Mouse (Mus musculus) embryonic facial prominence, embryonic 12.5 days (tissue): ENCODE data around the gene Notum. TPM values are rescaled to one million over a fixed set of nuclear protein-coding genes. Genes with fewer than 3 reads are reported as not detected.
"Not testable (repeated sequence)": the region's sequence is repeated elsewhere in the genome, so short reads cannot be mapped to it uniquely, and the experiment has no call there.

ENCODE experiments used
- ATAC-seq: fragments of 200-750 bp; cut with Nextera tagmentation; 2 replicates; pipeline ENCODE4 v1.8.0; 2017; ENCODE audit not compliant: insufficient number of reproducible peaks, insufficient read depth, low FRiP score, low TSS enrichment
- H3K27ac ChIP-seq: fragments of 300-500 bp; sonication (generic); 2 replicates; pipeline ENCODE4 v1.5.1; 2016; ENCODE audit warnings: mild to moderate bottlenecking
- H3K27me3 ChIP-seq: fragments of 300-500 bp; sonication (generic); 2 replicates; pipeline ENCODE4 v1.6.1; 2016; ENCODE audit warnings: mild to moderate bottlenecking, moderate library complexity
- H3K36me3 ChIP-seq: fragments of 300-500 bp; sonication (generic); 2 replicates; pipeline ENCODE4 v1.6.1; 2016; ENCODE audit warnings: mild to moderate bottlenecking
- H3K4me1 ChIP-seq: fragments of 300-500 bp; sonication (generic); 2 replicates; pipeline ENCODE4 v1.6.1; 2016
- H3K4me2 ChIP-seq: fragments of 300-500 bp; sonication (generic); replicated peaks from 2 replicates; pipeline ENCODE4 v1.6.1; 2016; ENCODE audit warnings: mild to moderate bottlenecking, moderate library complexity
- H3K4me3 ChIP-seq: fragments of 300-500 bp; sonication (generic); 2 replicates; pipeline ENCODE4 v1.5.1; 2016; ENCODE audit warnings: mild to moderate bottlenecking
- H3K9ac ChIP-seq: fragments of 300-500 bp; sonication (generic); 2 replicates; pipeline ENCODE4 v1.6.1; 2016; ENCODE audit warnings: mild to moderate bottlenecking, moderate library complexity
- H3K9me3 ChIP-seq: fragments of 300-500 bp; sonication (generic); 2 replicates; pipeline ENCODE4 v1.6.1; 2016; ENCODE audit warnings: mild to moderate bottlenecking, moderate library complexity
- WGBS: fragments of 180-500 bp; shearing (Covaris S2); methylation state at CpG from one replicate; pipeline ENCODE4 v1.1.7; 2016; 5-methylcytosine and 5-hydroxymethylcytosine counted together
- polyA plus RNA-seq: library from polyadenylated mRNA; unstranded; fragments of >200 nt; fragmentation: Nextera tagmentation; extraction: Ambion mirVana; gene quantifications from 2 replicates; pipeline ENCODE4 v1.2.1, GENCODE M21; 2016

Gene Notum
- polyA plus RNA-seq, 1 experiment from 2014 or later, result 6.3 TPM

- WGBS, result 18% methylated on average over 4 of the region's 4 CpGs
- Histone ChIP-seq H3K9me3 (no peaks in the 10 kb centered on the region), H3K9ac (no peak overlapping the region), H3K4me2 (no peak overlapping the region), H3K27ac (peak overlapping the region; percentile 68; the same call in 1 of the 2 replicates), H3K36me3 (peaks cover 46% of the 10 kb centered on the region), H3K4me1 (peaks cover 17% of the 10 kb centered on the region), H3K4me3 (no peak overlapping the region), H3K27me3 (no peaks in the 10 kb centered on the region)
- ATAC-seq, result no peak
Measured at GRCm38 (mm10) chr11:120695184-120695583, 34.2 kb upstream of the Notum start.

GRCm38 (mm10) chr11:120693461-120693860, 32.5 kb upstream of the Notum start:
- no peak overlapping the region for H3K4me2 ChIP-seq
- H3K4me3 ChIP-seq, result no peak overlapping the region
- H3K27me3 ChIP-seq, result no peaks in the 10 kb centered on the region
- H3K36me3 ChIP-seq, result peaks cover 51% of the 10 kb centered on the region
- no peak overlapping the region for H3K27ac ChIP-seq
- H3K4me1 ChIP-seq, result peaks cover 17% of the 10 kb centered on the region
- no peaks in the 10 kb centered on the region for H3K9me3 ChIP-seq
- ATAC-seq, result no peak
- no peak overlapping the region for H3K9ac ChIP-seq
- 71% methylated on average over 3 of the region's 3 CpGs for WGBS

- peaks cover 60% of the 10 kb centered on the region for H3K36me3 ChIP-seq
- ATAC-seq, result no peak
- WGBS, result 90% methylated on average over 4 of the region's 4 CpGs
Measured at GRCm38 (mm10) chr11:120692471-120693011, 31.6 kb upstream of the Notum start.

GRCm38 (mm10) chr11:120689365-120689764, 28.4 kb upstream of the Notum start:
- Histone ChIP-seq H3K27ac (no peak overlapping the region), H3K4me1 (no peaks in the 10 kb centered on the region; the same call in 1 of the 2 replicates), H3K9me3 (no peaks in the 10 kb centered on the region), H3K9ac (no peak overlapping the region), H3K27me3 (no peaks in the 10 kb centered on the region), H3K4me3 (no peak overlapping the region), H3K36me3 (peaks cover 52% of the 10 kb centered on the region), H3K4me2 (no peak overlapping the region)
- 87% methylated on average over 3 of the region's 3 CpGs for WGBS
- no peak for ATAC-seq

More at GRCm38 (mm10) chr11:120692471-120693011, 31.6 kb upstream of the Notum start:
- Histone ChIP-seq H3K4me2 (no peak overlapping the region), H3K27ac (no peak overlapping the region), H3K27me3 (no peaks in the 10 kb centered on the region), H3K9me3 (no peaks in the 10 kb centered on the region), H3K9ac (no peak overlapping the region), H3K4me3 (no peak overlapping the region), H3K4me1 (peaks cover 13% of the 10 kb centered on the region)

- no peaks in the 10 kb centered on the region for H3K27me3 ChIP-seq
- H3K4me1 ChIP-seq, result no peaks in the 10 kb centered on the region; the same call in 1 of the 2 replicates
- WGBS, result 64% methylated on average over 20 of the region's 20 CpGs
- no peak for ATAC-seq
- peaks cover 62% of the 10 kb centered on the region for H3K36me3 ChIP-seq
- H3K4me3 ChIP-seq, result no peak overlapping the region
- no peak overlapping the region for H3K4me2 ChIP-seq
- peak overlapping the region; percentile 59; the same call in 1 of the 2 replicates for H3K27ac ChIP-seq
- no peak overlapping the region for H3K9ac ChIP-seq
- no peaks in the 10 kb centered on the region for H3K9me3 ChIP-seq
Measured at GRCm38 (mm10) chr11:120686650-120687272, 25.8 kb upstream of the Notum start.

GRCm38 (mm10) chr11:120684660-120685059, 23.7 kb upstream of the Notum start:
- no peak overlapping the region for H3K4me2 ChIP-seq
- WGBS, result 76% methylated on average over 2 of the region's 2 CpGs
- no peaks in the 10 kb centered on the region for H3K9me3 ChIP-seq
- H3K4me1 ChIP-seq, result no peaks in the 10 kb centered on the region; the same call in 1 of the 2 replicates
- no peaks in the 10 kb centered on the region for H3K27me3 ChIP-seq
- H3K4me3 ChIP-seq, result no peak overlapping the region
- H3K27ac ChIP-seq, result no peak overlapping the region
- ATAC-seq, result no peak
- H3K36me3 ChIP-seq, result peaks cover 70% of the 10 kb centered on the region
- H3K9ac ChIP-seq, result no peak overlapping the region

GRCm38 (mm10) chr11:120684086-120684485, 23.1 kb upstream of the Notum start:
- Histone ChIP-seq H3K4me1 (no peaks in the 10 kb centered on the region; the same call in 1 of the 2 replicates), H3K27me3 (no peaks in the 10 kb centered on the region), H3K9ac (no peak overlapping the region), H3K4me2 (no peak overlapping the region), H3K4me3 (no peak overlapping the region), H3K9me3 (no peaks in the 10 kb centered on the region), H3K36me3 (peaks cover 70% of the 10 kb centered on the region), H3K27ac (no peak overlapping the region)
- 76% methylated on average over 2 of the region's 2 CpGs for WGBS
- no peak for ATAC-seq

GRCm38 (mm10) chr11:120683536-120683935, 22.6 kb upstream of the Notum start:
- Histone ChIP-seq H3K4me2 (no peak overlapping the region), H3K36me3 (peaks cover 68% of the 10 kb centered on the region), H3K27me3 (no peaks in the 10 kb centered on the region), H3K9me3 (no peaks in the 10 kb centered on the region), H3K4me3 (no peak overlapping the region), H3K4me1 (no peaks in the 10 kb centered on the region; the same call in 1 of the 2 replicates), H3K27ac (no peak overlapping the region), H3K9ac (no peak overlapping the region)
- 93% methylated on average over 3 of the region's 3 CpGs for WGBS
- no peak for ATAC-seq

GRCm38 (mm10) chr11:120682683-120683082, 21.7 kb upstream of the Notum start:
- H3K4me3 ChIP-seq, result no peak overlapping the region
- H3K27me3 ChIP-seq, result no peaks in the 10 kb centered on the region
- 92% methylated on average over 5 of the region's 5 CpGs for WGBS
- no peak overlapping the region for H3K27ac ChIP-seq
- H3K4me1 ChIP-seq, result no peaks in the 10 kb centered on the region; the same call in 1 of the 2 replicates
- H3K4me2 ChIP-seq, result no peak overlapping the region
- H3K36me3 ChIP-seq, result peaks cover 67% of the 10 kb centered on the region
- ATAC-seq, result no peak
- H3K9ac ChIP-seq, result no peak overlapping the region
- no peaks in the 10 kb centered on the region for H3K9me3 ChIP-seq

GRCm38 (mm10) chr11:120679909-120680308, 18.9 kb upstream of the Notum start:
- no peak overlapping the region for H3K4me2 ChIP-seq
- no peaks in the 10 kb centered on the region for H3K4me1 ChIP-seq
- ATAC-seq, result no peak
- no peak overlapping the region for H3K9ac ChIP-seq
- no peak overlapping the region for H3K4me3 ChIP-seq
- no peaks in the 10 kb centered on the region for H3K9me3 ChIP-seq
- 74% methylated on average over 3 of the region's 3 CpGs for WGBS
- no peak overlapping the region for H3K27ac ChIP-seq
- H3K36me3 ChIP-seq, result peaks cover 68% of the 10 kb centered on the region
- H3K27me3 ChIP-seq, result no peaks in the 10 kb centered on the region

- Histone ChIP-seq H3K4me1 (peaks cover 7% of the 10 kb centered on the region), H3K9ac (no peak overlapping the region), H3K36me3 (peaks cover 48% of the 10 kb centered on the region), H3K9me3 (no peaks in the 10 kb centered on the region), H3K27ac (no peak overlapping the region), H3K4me3 (no peak overlapping the region), H3K27me3 (no peaks in the 10 kb centered on the region), H3K4me2 (no peak overlapping the region)
- ATAC-seq, result no peak
- 87% methylated on average over 4 of the region's 4 CpGs for WGBS
Measured at GRCm38 (mm10) chr11:120676951-120677350, 16.0 kb upstream of the Notum start.

GRCm38 (mm10) chr11:120675875-120676274, 14.9 kb upstream of the Notum start:
- H3K36me3 ChIP-seq, result peaks cover 42% of the 10 kb centered on the region
- not testable (repeated sequence) for ATAC-seq, H3K4me1 ChIP-seq, H3K4me3 ChIP-seq, H3K4me2 ChIP-seq, H3K27me3 ChIP-seq, H3K27ac ChIP-seq, H3K9me3 ChIP-seq, H3K9ac ChIP-seq
- WGBS, result 85% methylated on average over 5 of the region's 5 CpGs
